Mouse (Mus musculus) lung, postnatal 4 days (tissue): ENCODE data around the gene Zfp771.

ENCODE experiments used
- DNase-seq, 2 experiments: peaks; one replicate each; pipeline ENCODE4 v3.0.0; 2021

Gene Zfp771

DNA sequence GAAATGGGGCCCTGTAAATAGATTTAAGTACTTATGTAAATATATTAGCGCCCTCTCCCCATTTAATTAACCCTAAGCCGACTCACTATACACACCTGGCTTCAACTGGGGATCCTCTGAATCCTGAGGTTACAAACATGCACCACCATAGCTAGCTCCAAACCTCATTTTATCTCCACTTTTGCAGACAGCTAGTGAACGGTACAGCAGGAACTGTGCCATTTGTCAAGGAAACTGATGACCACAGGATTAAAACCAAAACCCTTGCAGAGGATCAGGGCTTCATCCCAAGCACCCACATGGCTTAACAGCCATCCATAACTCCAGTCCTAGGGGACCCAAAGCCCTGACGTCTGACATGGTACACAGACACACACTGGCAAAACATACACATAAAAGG, 10.9 kb downstream of the Zfp771 start:
- DNase-seq: no peak

GRCm38 (mm10) chr7:127255965-127256364, 11.9 kb downstream of the Zfp771 start:
- DNase-seq: no peak

DNA sequence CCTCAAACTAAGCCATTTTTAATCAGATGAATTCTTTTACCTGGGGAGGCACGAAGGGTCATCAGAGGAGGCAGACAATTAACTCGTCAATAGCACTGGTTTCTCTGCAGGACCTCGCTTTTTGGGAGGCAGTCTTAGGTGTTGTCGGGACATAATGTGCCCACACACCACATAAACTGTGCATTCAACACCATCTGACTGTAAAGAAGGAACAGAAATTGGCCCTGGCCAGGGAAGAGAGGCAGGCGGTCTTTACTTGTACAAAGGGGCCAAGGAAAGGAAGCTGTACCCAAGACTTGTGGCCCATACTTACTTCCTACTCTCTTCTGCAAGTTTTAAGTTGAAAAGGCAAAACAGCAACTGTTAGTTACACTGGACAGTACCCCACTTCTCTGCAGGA, 12.4 kb downstream of the Zfp771 start:
- DNase-seq: no peak

GRCm38 (mm10) chr7:127259186-127259905, 15.3 kb downstream of the Zfp771 start:
- DNase-seq: no peak

DNA sequence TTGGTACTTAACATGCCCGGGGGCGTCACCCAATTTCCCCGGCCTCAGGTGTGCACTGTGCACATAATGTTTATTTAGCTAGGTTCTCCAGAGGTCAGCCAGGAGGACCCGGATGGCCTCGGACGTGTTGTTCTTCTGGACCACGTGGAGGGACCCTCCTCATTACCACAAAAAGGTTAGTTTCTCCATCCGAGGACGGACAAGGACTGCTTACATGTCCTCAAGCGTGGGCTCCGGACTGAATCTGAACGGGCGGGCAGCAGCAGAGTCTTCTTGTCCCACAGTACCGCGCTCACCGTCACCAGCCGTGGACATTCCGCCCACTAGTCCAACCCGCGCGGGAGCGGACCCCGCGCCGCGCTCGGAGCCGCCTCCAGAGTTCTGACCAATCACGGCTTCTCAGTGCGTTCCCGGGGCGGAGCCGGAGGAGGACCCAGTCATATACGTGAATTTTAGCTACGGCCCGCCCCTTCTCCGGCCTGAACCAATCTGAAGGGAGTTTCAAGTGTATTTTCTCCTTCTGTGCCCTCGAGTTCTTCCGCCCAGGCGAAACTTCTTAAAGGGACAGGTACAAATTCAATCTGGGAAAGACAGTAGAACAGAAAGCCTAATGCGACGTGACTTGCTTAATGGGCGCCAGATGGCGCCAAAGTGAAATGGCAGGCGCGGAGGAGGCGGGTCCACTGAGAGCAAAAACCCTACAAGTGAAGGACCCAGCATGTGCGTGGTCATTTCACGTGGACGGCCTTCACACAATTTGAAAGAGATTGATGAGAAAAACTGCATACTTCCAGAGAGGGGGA, 16.4 kb downstream of the Zfp771 start, which contains the start of gene Dctpp1:
Dctpp1 (minus strand) TSS at position 401 of the 803 bp plus-strand sequence.
- DNase-seq: peak; percentile 97 to 99

GRCm38 (mm10) chr7:127262218-127262961, 18.3 kb downstream of the Zfp771 start:
- DNase-seq: peak in 1 of 2 experiments; percentile 65

GRCm38 (mm10) chr7:127263526-127263925, 19.5 kb downstream of the Zfp771 start:
- DNase-seq: no peak

DNA sequence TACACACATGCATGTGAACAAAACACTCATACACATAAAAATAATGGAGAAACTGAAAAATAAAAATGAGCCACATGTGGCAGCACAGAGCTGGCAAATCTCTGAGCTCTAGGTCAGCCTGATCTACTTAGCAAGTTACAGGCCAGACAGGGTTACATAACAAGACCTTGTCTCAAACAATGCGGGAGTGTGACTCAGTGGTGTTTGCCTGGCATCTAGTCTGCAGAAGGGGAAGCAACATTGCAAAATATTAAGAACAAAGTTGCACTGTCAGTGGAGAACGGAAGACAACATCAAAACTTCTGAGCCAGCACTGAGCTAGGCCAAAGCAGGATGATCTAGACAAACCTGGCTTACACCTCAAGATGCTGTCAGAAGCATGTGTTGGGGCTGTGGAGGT, 26.2 kb downstream of the Zfp771 start:
- DNase-seq: no peak

DNA sequence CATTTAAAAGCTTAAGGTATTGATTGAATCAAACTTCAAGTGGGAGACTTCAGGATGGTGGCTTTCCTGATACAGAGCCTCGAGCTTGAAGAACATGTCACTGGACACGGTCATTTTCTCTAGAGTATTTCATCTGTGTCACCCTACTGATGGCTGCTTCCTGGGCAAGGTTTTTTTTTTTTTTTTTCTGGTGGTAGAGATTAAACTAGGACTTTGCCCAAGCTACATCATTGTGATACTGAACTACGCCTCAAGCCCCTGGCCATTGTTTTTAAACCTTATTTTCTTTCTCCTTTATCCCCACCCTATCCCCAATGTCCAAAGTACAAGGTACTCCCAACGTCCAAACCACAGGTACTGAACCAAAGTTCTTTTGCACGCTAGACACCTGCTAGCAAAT, 26.6 kb downstream of the Zfp771 start:
- no peak for DNase-seq

GRCm38 (mm10) chr7:127271093-127271492, 27.0 kb downstream of the Zfp771 start:
- DNase-seq: no peak

DNA sequence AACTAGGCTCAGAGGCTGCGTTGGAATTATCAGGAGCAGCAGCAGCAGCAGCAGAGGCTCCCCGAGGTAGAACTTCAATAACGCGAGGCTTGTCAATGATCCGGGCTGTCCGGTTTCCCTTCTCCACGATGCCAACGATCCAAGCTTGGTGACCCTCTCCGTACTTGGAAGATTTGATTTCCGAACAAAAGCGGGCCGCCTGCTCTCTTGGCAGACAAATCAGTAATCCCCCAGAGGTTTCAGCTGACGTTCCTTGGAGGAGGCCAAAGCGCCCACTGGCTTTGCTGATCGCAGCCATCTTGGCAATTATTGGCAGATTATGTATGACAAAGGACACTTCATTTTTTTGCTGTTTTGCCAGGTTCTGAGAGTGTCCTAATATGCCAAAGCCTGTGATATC, 28.5 kb downstream of the Zfp771 start:
- DNase-seq: no peak

- peak in 1 of 2 experiments; percentile 18 for DNase-seq
Measured at GRCm38 (mm10) chr7:127273118-127273923, 29.2 kb downstream of the Zfp771 start.

DNA sequence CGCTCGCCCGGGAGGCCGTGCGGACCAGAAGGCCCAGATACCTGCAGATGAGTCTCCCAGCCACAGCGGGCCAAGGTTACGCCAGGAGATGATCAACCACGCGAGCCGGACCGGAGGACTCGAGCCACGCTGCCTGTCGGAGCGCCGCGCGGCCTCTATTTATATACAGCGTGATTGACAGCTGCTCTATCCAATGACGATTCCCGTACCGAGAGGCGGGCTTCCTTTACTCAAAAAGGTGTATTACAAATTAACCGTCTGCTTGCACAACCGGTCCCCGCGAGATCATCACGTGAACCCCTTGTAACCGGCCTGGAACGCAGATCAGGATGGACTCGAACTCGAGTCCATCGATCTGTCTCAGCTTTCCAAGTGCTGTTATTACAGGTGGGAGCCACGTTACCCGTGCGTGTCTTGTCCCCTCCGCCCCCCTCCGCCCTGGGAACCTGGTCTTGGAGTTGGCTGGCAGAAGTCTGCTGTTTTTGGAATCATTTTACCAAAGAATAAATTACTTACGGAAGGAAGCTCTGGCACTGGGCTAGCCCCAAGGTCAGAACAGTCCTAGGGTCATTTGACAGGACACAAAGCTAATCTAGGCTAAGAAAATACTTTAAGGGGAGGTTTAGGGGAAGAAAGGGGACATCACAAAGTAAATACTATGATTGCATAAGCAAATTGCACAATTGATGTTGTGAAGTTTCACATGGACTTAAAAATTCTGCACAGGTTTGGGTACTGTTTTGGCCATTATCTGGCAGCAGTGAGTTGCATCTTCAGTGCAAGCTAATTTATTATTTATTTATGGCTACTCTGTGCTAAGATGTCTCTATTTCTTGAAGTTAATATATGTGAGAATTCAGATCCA, 30.1 kb downstream of the Zfp771 start, which contains the start of gene Sephs2:
Sephs2 (minus strand) TSS at position 131 of the 865 bp plus-strand sequence.
- peak; percentile 94 to 96 for DNase-seq

- DNase-seq: no peak
Measured at GRCm38 (mm10) chr7:127276519-127276961, 32.5 kb downstream of the Zfp771 start.

DNA sequence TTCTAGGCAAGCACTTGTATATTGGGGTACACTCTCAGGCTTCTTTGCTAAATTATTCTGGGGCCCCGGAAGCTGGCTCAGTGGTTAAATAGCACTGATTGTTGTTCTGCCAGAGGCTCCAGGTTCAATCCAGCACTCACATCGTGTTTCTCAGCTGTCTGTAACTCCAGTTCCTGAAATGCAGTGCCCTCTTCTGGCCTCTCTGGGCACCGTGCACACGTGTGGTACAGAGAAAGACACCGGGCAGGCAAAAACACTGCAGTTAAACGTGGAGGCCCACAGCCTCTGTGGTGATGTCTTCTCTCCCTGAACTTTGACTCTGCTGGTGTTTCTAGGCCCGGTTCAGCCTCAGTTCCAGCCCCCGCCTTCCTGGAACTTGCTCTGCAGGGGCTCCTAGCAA, 34.2 kb downstream of the Zfp771 start:
- peak; percentile 59 to 71 for DNase-seq

- no peak for DNase-seq
Measured at GRCm38 (mm10) chr7:127280092-127280491, 36.0 kb downstream of the Zfp771 start.

DNA sequence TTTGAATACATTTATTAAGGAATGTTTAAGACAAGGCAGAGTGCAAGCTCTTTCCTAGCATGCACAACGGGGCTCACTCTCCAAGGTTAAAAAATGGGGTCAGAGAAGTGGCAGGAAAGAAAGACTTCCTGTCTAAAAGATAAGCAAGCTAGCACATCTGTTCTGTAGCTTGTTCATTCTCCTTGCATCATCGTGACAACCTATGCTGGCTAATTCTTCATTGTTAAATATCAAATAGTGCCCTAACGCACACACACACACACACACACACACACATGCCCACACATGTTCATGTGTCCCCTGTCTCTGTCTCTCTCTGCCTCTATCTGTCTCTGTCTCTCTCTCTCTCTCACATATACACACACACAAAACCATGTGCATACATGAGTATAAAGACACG, 37.0 kb downstream of the Zfp771 start:
- DNase-seq: no peak

DNA sequence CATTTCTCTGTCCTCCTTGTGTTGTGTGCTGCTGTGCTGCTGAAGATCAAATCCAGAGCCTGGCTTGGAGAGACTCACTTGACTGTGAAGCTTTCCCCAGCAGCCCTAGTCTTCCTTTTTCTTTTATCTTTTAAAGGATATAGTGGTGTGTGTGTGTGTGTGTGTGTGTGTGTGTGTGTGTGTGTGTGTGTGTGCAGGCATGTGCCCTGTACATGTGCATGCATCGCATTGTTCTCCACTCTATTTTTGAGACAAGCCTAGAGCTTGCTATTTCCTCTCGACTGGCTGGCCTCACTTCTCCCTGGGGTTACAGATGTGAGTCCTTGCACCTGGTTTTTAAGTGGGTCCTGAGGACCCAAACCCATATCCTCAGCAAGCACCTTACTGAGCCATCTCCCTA, 38.1 kb downstream of the Zfp771 start:
- DNase-seq: no peak

DNA sequence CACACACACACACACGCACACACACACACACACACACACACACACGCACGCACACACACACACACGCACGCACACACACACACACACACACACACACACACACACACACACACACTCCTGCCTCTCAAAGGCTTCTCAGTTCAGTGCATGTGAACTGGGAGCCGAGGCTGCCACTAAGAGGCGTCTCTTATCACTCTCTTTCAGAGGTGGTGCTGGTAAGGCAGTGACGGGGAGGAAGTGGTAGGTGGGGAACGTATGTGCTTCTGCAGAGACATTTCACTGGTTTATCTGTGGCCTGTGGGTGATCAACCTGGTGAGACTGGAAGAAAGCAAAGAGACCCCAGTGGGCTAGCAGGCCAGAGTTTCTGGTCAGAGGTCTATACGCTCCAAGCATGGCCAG, 41.1 kb downstream of the Zfp771 start:
- no peak for DNase-seq

- DNase-seq: no peak
Measured at GRCm38 (mm10) chr7:127287940-127288339, 43.9 kb downstream of the Zfp771 start.

- no peak for DNase-seq
Measured at GRCm38 (mm10) chr7:127289306-127289705, 45.2 kb downstream of the Zfp771 start.
